Comparison of ENCODE assay signal across 14 mouse cellular contexts in the genomic region with DNA sequence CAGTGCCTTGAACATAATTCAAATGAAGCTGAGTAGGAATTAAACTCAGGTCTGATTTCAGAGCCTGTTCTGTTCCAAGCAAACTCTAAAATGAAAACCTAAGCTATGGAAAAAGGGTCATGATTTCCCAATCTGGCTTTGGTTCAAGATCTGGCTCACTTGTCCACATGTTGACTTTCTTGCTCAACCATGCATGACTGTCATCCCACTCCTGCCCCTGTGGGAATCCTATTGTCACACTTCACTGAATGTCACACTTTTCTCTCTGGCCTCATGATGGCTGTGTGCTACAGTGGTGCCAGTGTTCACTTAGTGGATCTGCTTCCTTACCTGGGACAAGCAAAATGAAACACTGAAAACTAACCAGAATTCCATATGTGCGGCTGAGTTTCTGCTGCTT.
DNase-seq lines count a peak whose midpoint lies in the region; ATAC-seq and TF ChIP-seq lines count a peak whose summit lies in the region.
"Had no signal": no experiment of that assay in that cellular context is flagged by ENCODE, and none has a peak within 500 bp of the region (broad histone marks: within the 10 kb centered on the region; RNA-seq: fewer than 3 reads in every experiment).

No protein-coding gene starts in this region.

- no peak overlapping the region for H3K4me2 ChIP-seq in hindbrain, embryonic 16.5 days (ENCODE audit: low read length)
- H3K4me2 ChIP-seq in hindbrain, embryonic 14.5 days (replicated peaks), result no peak overlapping the region
- no peak overlapping the region for H3K4me2 ChIP-seq in midbrain, postnatal 0 days (ENCODE audit: low read depth, low read length, poor library complexity, severe bottlenecking)
- no peak overlapping the region for H3K4me2 ChIP-seq in midbrain, embryonic 16.5 days (ENCODE audit: low read length)
- no peak overlapping the region for H3K4me2 ChIP-seq in kidney, postnatal 0 days (ENCODE audit: low read length)

- 79% methylated on average over 1 of the region's 1 CpGs for WGBS in hindbrain, embryonic 16.5 days
- WGBS in hindbrain, embryonic 14.5 days, result 83% methylated on average over 1 of the region's 1 CpGs
- 85% methylated on average over 1 of the region's 1 CpGs for WGBS in midbrain, postnatal 0 days
- WGBS in midbrain, embryonic 16.5 days, result 77% methylated on average over 1 of the region's 1 CpGs
- WGBS in kidney, postnatal 0 days, result 60% methylated on average over 1 of the region's 1 CpGs

- H3K27ac ChIP-seq in hindbrain, embryonic 16.5 days (ENCODE audit: low read depth, low read length), result no peak overlapping the region
- H3K27ac ChIP-seq in hindbrain, embryonic 14.5 days, result no peak overlapping the region
- no peak overlapping the region for H3K27ac ChIP-seq in midbrain, postnatal 0 days (ENCODE audit: low read depth, low read length)
- H3K27ac ChIP-seq in midbrain, embryonic 16.5 days (ENCODE audit: low read length), result no peak overlapping the region
- H3K27ac ChIP-seq in kidney, postnatal 0 days, result no peak overlapping the region
- H3K27ac ChIP-seq: left cerebral cortex, adult 2 months; macrophage had no signal

- H3K36me3 ChIP-seq in hindbrain, embryonic 16.5 days (ENCODE audit: control insufficient read depth, insufficient read depth, low read length), result no peaks in the 10 kb centered on the region
- no peaks in the 10 kb centered on the region for H3K36me3 ChIP-seq in hindbrain, embryonic 14.5 days (replicated peaks; ENCODE audit: control insufficient read depth, insufficient read depth)
- H3K36me3 ChIP-seq in midbrain, postnatal 0 days (ENCODE audit: insufficient read depth, low read length), result no peaks in the 10 kb centered on the region
- no peaks in the 10 kb centered on the region for H3K36me3 ChIP-seq in midbrain, embryonic 16.5 days (ENCODE audit: control insufficient read depth, insufficient read depth, low read length)
- no peaks in the 10 kb centered on the region for H3K36me3 ChIP-seq in kidney, postnatal 0 days (ENCODE audit: insufficient read depth, low read length)

- H3K27me3 ChIP-seq in hindbrain, embryonic 16.5 days (replicated peaks; ENCODE audit: control insufficient read depth, insufficient read depth, low read length), result no peaks in the 10 kb centered on the region
- H3K27me3 ChIP-seq in hindbrain, embryonic 14.5 days (ENCODE audit: control insufficient read depth, insufficient read depth, low read length), result no peaks in the 10 kb centered on the region
- H3K27me3 ChIP-seq in midbrain, postnatal 0 days (ENCODE audit: insufficient read depth, low read length), result no peaks in the 10 kb centered on the region
- no peaks in the 10 kb centered on the region for H3K27me3 ChIP-seq in midbrain, embryonic 16.5 days (ENCODE audit: control insufficient read depth, insufficient read depth, low read depth, low read length)
- H3K27me3 ChIP-seq in kidney, postnatal 0 days (ENCODE audit: insufficient read depth, low read length), result no peaks in the 10 kb centered on the region

- DNase-seq in hindbrain, embryonic 14.5 days (ENCODE audit: low spot score), result no peak
- peak; percentile 67 for DNase-seq in midbrain, postnatal 0 days (ENCODE audit: low spot score)
- DNase-seq in kidney, postnatal 0 days (ENCODE audit: low spot score), result peak; percentile 49
- DNase-seq in layer of hippocampus, postnatal 36 days, result no peak
- no peak for DNase-seq in ovary, adult 18-20 months (ENCODE audit: low spot score)
- DNase-seq: cerebellum, adult 9-11 months; heart, postnatal 4 days; thymus, postnatal 14 days had no signal

- no peaks in the 10 kb centered on the region for H3K4me1 ChIP-seq in hindbrain, embryonic 16.5 days (ENCODE audit: control insufficient read depth, insufficient read depth, low read depth, low read length)
- no peaks in the 10 kb centered on the region for H3K4me1 ChIP-seq in hindbrain, embryonic 14.5 days (replicated peaks; ENCODE audit: control insufficient read depth, insufficient read depth, low read length)
- 0 out of 2 replicates have a peak, but pooled peaks cover 3% of the 10 kb centered on the region for H3K4me1 ChIP-seq in midbrain, postnatal 0 days (ENCODE audit: insufficient read depth, low read length)
- H3K4me1 ChIP-seq in midbrain, embryonic 16.5 days (ENCODE audit: control insufficient read depth, insufficient read depth, low read length), result no peaks in the 10 kb centered on the region
- H3K4me1 ChIP-seq in kidney, postnatal 0 days (replicated peaks; ENCODE audit: insufficient read depth, low read length), result no peaks in the 10 kb centered on the region

- H3K9ac ChIP-seq in hindbrain, embryonic 16.5 days (ENCODE audit: low read depth, low read length), result no peak overlapping the region
- H3K9ac ChIP-seq in hindbrain, embryonic 14.5 days, result no peak overlapping the region
- H3K9ac ChIP-seq in midbrain, postnatal 0 days (replicated peaks; ENCODE audit: low read length, poor library complexity, severe bottlenecking), result no peak overlapping the region
- no peak overlapping the region for H3K9ac ChIP-seq in midbrain, embryonic 16.5 days (ENCODE audit: low read depth, low read length)
- H3K9ac ChIP-seq in kidney, postnatal 0 days (ENCODE audit: low read depth, low read length), result no peak overlapping the region

- H3K4me3 ChIP-seq in hindbrain, embryonic 16.5 days (ENCODE audit: low read length), result no peak overlapping the region
- H3K4me3 ChIP-seq in hindbrain, embryonic 14.5 days (replicated peaks; ENCODE audit: low read length), result no peak overlapping the region
- H3K4me3 ChIP-seq in midbrain, postnatal 0 days (ENCODE audit: low read depth, low read length), result no peak overlapping the region
- no peak overlapping the region for H3K4me3 ChIP-seq in midbrain, embryonic 16.5 days (ENCODE audit: low read depth, low read length)
- no peak overlapping the region for H3K4me3 ChIP-seq in kidney, postnatal 0 days (replicated peaks; ENCODE audit: low read depth, low read length)
- H3K4me3 ChIP-seq: left cerebral cortex, adult 2 months had no signal

- TF ChIP-seq CTCF in midbrain, postnatal 0 days (IDR thresholded peaks at IDR 0.05), result no peak
- peak; percentile 10; the same call in 1 of the 2 replicates for TF ChIP-seq CTCF in kidney, postnatal 0 days (IDR thresholded peaks at IDR 0.05; ENCODE audit: low read depth)

- H3K9me3 ChIP-seq in hindbrain, embryonic 16.5 days (ENCODE audit: control insufficient read depth, low read length), result no peaks in the 10 kb centered on the region
- no peaks in the 10 kb centered on the region for H3K9me3 ChIP-seq in hindbrain, embryonic 14.5 days (ENCODE audit: control insufficient read depth, low read length)
- H3K9me3 ChIP-seq in midbrain, postnatal 0 days (ENCODE audit: low read length), result no peaks in the 10 kb centered on the region
- no peaks in the 10 kb centered on the region for H3K9me3 ChIP-seq in midbrain, embryonic 16.5 days (replicated peaks; ENCODE audit: control insufficient read depth, low read length, poor library complexity, severe bottlenecking)
- no peaks in the 10 kb centered on the region for H3K9me3 ChIP-seq in kidney, postnatal 0 days (replicated peaks; ENCODE audit: low read length)

- peak; percentile 63; the same call in 1 of the 2 replicates for ATAC-seq in hindbrain, embryonic 16.5 days
- no peak for ATAC-seq in hindbrain, embryonic 14.5 days (ENCODE audit: low FRiP score)
- no peak for ATAC-seq in midbrain, postnatal 0 days (ENCODE audit: low FRiP score)
- ATAC-seq in midbrain, embryonic 16.5 days, result no peak
- ATAC-seq in kidney, postnatal 0 days (replicated peaks; ENCODE audit: low FRiP score, low read depth), result peak; percentile 77; the same call in 1 of the 2 replicates
- ATAC-seq: CD4-positive, CD25-positive, alpha-beta regulatory T cell, adult 4 months; intestine, postnatal 0 days had no signal

Comparison
In these comparisons a context has a peak if more than half of its experiments do, and no peak if none do; other contexts are left out.
1. ATAC-seq: peak in hindbrain, embryonic 16.5 days (single experiment) and kidney, postnatal 0 days (single experiment); none in hindbrain, embryonic 14.5 days (single experiment), midbrain, postnatal 0 days (single experiment) and midbrain, embryonic 16.5 days (single experiment).
2. DNase-seq: peak in midbrain, postnatal 0 days (single experiment) and kidney, postnatal 0 days (single experiment); none in hindbrain, embryonic 14.5 days (single experiment), layer of hippocampus, postnatal 36 days (0 of 2) and ovary, adult 18-20 months (single experiment).